Mouse (Mus musculus) CD4-positive, CD25-positive, alpha-beta regulatory T cell, adult 9 weeks (primary cell): ENCODE data around the gene Mettl23. TPM values are rescaled to one million over a fixed set of nuclear protein-coding genes. Genes with fewer than 3 reads are reported as not detected.

Experiments
- polyA plus RNA-seq: library from polyadenylated mRNA; unstranded; fragments of 100-300 nt; shearing (Covaris generic); gene quantifications from one replicate; pipeline ENCODE4 v1.2.1, GENCODE M21; 2017

Gene Mettl23
- 234 TPM for polyA plus RNA-seq

DNA sequence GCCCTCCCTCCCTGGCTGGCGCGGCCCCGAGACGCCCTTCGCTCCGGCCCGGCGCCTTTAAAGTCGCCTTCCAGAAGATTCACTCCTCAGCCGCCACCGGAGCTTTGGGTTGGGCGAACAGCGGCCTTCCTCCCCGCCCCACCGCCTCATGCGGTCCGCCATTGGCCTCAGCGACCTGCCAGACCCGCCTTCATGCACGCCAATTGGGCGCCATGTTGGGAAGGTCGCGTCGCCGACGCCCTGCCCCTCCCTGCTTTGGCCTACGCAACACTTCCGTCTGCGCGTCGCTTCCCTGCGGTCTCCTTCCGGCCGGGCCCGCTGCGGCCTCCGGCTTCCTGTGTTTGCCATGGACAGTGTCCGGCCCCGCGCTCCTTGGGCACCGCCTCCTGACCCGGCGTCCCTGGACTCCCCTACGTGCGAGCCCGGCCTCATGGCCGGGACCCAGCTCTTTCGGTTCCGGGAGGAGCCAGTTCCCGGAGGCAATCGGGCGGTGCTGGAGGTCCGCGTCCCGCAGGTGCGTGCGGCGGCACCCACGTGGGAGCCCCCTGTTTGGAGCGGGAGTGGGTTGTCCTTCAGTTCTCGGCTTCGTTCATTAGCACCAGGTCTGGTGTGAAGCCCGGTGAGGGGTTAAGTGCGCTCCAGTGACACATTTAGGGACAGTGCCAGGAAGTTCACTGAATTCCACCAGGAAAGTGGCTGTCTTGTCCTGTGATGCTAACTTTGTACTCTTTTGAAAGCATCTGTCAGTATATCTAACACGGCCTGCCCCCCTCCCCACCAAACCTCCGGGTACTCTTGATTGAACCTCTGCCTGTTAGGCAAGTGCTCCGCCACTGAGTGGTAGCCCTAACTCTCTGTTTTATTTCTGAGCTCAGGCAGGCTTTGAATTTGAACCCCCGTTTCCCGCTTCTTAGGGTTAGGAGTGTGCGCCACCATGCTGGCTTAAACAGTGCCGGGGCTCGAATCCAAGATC, at the start of gene Mettl23, which contains the start of gene Jmjd6:
Gene Mettl23, plus strand, starts transcription at position 18 of the 973 bp plus-strand sequence.
Gene Jmjd6, minus strand, starts transcription at position 189 of the 973 bp plus-strand sequence.

DNA sequence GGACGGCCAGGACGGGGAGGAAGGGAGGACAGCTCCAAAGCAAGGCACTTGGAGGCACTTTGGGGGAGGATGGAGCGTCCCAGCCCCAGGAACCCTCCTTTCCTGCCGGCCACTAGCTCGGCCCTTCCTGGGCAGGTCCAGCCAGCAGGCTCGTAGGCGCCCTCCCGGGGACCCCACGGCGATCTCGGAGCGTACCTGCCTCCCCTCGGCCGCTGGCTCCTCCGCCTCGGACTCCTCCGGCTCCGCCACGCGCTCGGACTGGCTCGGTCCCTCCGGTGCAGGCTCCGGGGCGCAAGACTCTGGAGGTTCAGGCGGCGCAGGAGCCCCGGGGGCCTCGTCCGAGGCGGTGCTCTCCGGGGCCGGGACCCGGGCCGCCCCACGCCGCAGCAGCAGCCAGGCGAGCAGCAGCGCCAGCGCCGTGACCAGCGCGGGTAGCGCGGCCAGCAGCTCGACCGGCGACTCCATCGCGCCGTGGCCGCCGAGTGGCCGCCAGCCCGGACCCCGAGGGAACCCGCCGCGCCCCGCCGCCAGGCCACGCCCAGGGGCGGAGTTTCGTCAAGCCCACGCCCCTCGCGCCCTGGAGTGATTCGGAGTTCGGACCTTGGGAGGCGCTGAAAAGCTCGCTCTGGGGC, 15.4 kb upstream of the Mettl23 start, which contains the start of gene Mxra7:
Gene Mxra7, minus strand, starts transcription at position 513 of the 632 bp plus-strand sequence.

DNA sequence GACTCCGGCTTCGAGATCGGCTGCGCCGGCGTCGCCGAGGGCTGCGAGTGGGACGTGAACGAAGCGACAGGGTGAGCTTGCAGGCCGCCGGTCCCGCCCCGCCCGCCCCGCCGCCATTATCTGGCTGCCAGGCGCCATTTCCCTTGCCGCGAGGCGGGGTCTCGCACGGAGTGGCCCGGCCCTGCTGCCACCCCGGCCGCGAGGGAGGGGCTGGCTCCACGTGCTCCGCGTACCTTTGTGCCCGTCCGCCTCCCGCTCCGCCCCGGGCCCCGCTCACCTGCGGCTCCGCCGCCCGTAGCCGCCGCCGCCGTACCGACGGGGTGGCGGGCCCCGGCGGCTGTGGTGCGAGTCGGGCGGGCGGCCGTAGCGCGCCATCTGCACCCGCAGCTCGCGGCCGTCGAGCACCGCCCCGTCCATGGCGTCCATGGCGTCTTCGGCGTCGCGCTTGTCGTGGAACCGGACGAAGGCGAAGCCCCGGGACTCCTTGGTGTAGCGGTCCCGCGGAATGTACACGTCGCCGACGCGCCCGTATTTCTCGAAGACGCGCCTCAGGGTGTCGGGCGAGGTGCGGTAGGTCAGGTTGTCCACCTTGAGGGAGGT, 9.3 kb downstream of the Mettl23 start, which contains the start of gene Mfsd11:
Gene Mfsd11, plus strand, starts transcription at position 150 of the 600 bp plus-strand sequence.

DNA sequence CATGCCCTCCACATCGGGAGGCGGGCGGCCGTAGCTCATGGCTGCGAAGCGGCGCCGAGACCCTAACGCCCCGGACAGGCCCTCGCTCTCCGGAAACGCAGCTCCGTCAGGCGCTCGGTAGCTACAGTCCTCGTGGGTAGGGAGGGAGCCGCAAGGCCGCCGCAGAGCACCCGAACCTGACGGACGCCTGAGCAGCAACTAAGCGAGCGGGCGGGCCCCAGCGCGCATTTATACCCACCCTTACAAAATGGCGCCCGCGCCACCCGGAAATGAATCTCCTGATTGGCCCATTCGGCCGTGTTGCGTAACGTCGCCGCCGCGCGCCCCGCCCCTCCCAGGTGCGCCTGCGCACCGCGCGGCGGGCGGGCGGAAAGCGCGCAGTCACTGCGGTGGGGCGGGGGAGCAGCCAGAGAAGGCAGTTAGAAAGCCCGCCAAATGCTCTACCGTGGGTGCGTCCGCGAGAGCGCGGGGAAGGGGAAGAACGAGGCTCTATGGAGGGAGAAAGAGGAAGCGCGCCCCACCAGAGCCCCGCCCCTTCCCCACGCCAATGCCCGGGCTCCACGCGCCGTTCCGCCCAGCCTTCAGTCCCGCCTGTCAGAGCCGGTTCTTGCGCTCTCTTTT, 9.9 kb downstream of the Mettl23 start, which contains the start of gene Srsf2:
Gene Srsf2, minus strand, starts transcription at position 204 of the 621 bp plus-strand sequence.

Other genes with a start within 250 kb of the Mettl23 start
- 16.7 TPM for gene Rhbdf2, start 216.3 kb upstream of the Mettl23 start, polyA plus RNA-seq
- gene Prcd, start 189.7 kb upstream of the Mettl23 start, polyA plus RNA-seq = not detected
- not detected for gene Cygb, start 189.0 kb upstream of the Mettl23 start, polyA plus RNA-seq
- gene St6galnac1, start 67.8 kb upstream of the Mettl23 start, polyA plus RNA-seq = 0.45 TPM
- not detected for gene Mxra7, start 15.2 kb upstream of the Mettl23 start, polyA plus RNA-seq
- 74.6 TPM for gene Jmjd6, start 171 bp downstream of the Mettl23 start, polyA plus RNA-seq
- gene Mfsd11, start 9.2 kb downstream of the Mettl23 start, polyA plus RNA-seq = 28.4 TPM
- 64.8 TPM for gene Srsf2, start 9.8 kb downstream of the Mettl23 start, polyA plus RNA-seq
- not detected for gene Mgat5b, start 75.6 kb downstream of the Mettl23 start, polyA plus RNA-seq